Mouse (Mus musculus): ENCODE measurements around the gene Ppp1r18. TPM values are rescaled to one million over a fixed set of nuclear protein-coding genes. Genes with fewer than 3 reads are reported as not detected.
A peak's percentile ranks its signal among the peaks of the same experiment; 100 is the strongest.

The Ppp1r18 gene
- total and polyA plus RNA-seq, 2 experiments from 2014 or later = 22.3 to 29.5 TPM

DNA sequence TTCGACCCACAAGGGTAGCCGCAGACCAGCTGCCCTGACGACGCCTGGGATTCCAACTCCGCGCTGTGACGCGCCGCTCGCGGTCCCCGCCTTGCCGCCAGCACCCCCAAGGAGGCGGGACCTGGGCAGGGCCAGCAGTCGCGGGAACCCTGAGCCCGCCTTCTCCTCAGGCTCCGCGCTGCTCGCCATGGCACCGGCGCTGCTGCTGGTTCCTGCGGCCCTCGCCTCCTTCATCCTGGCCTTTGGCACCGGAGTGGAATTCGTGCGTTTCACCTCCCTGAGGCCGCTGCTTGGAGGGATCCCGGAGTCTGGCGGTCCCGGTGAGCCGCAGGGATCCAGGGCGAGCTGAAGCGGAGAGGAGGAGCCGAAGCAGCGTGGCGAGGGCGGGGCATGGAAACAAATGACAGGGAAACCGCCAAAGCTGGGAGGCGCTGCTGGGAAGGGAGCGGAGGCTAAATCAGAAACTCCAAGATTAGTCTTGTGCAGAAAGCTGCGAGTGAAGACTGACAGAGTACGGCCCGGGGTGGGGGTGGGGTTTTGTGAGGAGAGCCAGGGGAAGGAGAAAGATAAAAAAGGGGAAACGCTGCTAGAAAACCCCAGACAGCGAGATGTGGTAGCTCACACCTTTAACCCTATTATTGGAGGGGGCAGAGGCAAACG lies 4.1 kb upstream of the Ppp1r18 start, which contains the start of gene Nrm:
Nrm (plus strand) TSS at position 121 of the 660 bp plus-strand sequence.
- H3K4me3 ChIP-seq (ENCODE audit: low read depth, low read length) = peak within 1 kb of the TSS; percentile 76
- H3K27me3 ChIP-seq (ENCODE audit: insufficient read depth, low read length) = no peaks in the 10 kb centered on the region
- peak within 1 kb of the TSS; percentile 94 for H3K27ac ChIP-seq (ENCODE audit: low read depth, low read length)
- peak within 1 kb of the TSS; percentile 80 for H3K9ac ChIP-seq
- peaks cover 7% of the 10 kb centered on the region; the same call in 1 of the 2 replicates for H3K36me3 ChIP-seq (ENCODE audit: insufficient read depth)
- ATAC-seq = peak; percentile 95
- H3K9me3 ChIP-seq (ENCODE audit: low read length) = no peaks in the 10 kb centered on the region
- WGBS = 2% methylated on average over 47 of the region's 47 CpGs
- peaks cover 7% of the 10 kb centered on the region; the same call in 1 of the 2 replicates for H3K4me1 ChIP-seq (ENCODE audit: insufficient read depth)
- DNase-seq = peak; percentile 94
- peak within 1 kb of the TSS; percentile 60 for H3K4me2 ChIP-seq (ENCODE audit: low read depth)
- TF ChIP-seq CTCF (IDR thresholded peaks at IDR 0.05; ENCODE audit: low read depth) = peak; percentile 70

DNA sequence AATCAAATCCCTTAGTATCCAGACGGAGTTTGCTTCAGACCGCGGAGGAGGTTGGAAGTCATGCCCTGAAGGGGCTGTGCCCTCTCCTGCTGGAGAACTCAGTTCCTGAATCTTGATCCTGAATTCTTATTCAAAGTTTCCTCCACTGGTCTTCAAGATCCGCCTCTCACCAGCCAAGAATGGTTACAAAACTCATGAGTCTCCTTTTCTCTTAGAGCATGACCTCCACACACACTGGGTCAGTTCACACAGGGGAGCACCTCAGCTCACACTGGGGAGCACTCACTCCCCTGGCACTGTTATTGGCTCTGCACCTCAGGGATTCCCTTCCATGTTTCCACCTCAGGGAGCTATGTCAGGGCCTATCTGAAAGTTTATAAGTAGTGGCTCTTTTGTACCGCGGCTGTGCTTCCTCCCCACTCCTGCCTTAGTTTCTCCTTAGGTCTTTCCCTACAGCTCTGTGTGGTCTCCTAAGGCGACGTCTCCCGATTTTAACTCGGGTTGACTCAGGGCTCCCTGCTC lies 500 bp upstream of the Ppp1r18 start:
- no peak for TF ChIP-seq CTCF (IDR thresholded peaks at IDR 0.05; ENCODE audit: low read depth)
- no peaks in the 10 kb centered on the region for H3K9me3 ChIP-seq (ENCODE audit: low read length)
- H3K4me1 ChIP-seq (ENCODE audit: insufficient read depth) = peaks cover 23% of the 10 kb centered on the region
- ATAC-seq = no peak
- peak overlapping the region; percentile 56 for H3K4me2 ChIP-seq (ENCODE audit: low read depth)
- peak overlapping the region; percentile 83 for H3K27ac ChIP-seq (ENCODE audit: low read depth, low read length)
- DNase-seq = no peak
- no peaks in the 10 kb centered on the region for H3K27me3 ChIP-seq (ENCODE audit: insufficient read depth, low read length)
- H3K9ac ChIP-seq = peak overlapping the region; percentile 61
- WGBS = 25% methylated on average over 10 of the region's 10 CpGs
- H3K36me3 ChIP-seq (ENCODE audit: insufficient read depth) = no peaks in the 10 kb centered on the region
- peak overlapping the region; percentile 70 for H3K4me3 ChIP-seq (ENCODE audit: low read depth, low read length)

DNA sequence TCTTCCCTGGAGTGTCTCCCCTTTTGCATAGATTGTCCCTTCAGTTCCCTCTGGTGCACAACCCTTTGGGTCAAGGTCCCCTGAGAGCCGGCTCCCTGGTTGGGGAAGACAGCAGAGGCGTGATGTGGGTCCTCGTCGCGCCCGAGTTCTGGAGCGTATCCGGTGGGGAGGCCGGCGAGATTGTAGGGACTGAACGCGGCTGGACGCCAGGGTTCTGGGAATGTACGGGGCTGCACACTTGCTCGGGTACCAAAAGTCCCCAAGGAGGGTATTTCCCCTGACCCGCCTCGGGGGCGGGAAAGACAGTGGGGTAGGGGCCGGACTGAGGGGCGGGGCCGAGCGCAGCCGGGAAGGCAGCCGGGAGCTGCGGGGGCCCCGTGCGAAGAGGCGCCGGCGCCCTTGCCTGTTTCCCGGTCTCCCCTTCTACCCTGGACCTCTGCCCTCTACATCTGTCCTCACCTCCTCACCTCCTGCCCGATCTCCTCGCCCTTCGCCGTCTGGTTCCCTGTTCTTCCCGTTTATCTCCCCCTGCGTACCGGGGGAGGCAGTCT lies 963 bp downstream of the Ppp1r18 start:
- peak overlapping the region; percentile 83 for H3K27ac ChIP-seq (ENCODE audit: low read depth, low read length)
- peak overlapping the region; percentile 70 for H3K4me3 ChIP-seq (ENCODE audit: low read depth, low read length)
- ATAC-seq (peak; percentile 32), DNase-seq (no peak)
- no peaks in the 10 kb centered on the region for H3K27me3 ChIP-seq (ENCODE audit: insufficient read depth, low read length)
- H3K4me2 ChIP-seq (ENCODE audit: low read depth) = peak overlapping the region; percentile 56
- no peaks in the 10 kb centered on the region for H3K9me3 ChIP-seq (ENCODE audit: low read length)
- no peaks in the 10 kb centered on the region for H3K36me3 ChIP-seq (ENCODE audit: insufficient read depth)
- WGBS = under 1% methylated on average over 37 of the region's 38 CpGs
- TF ChIP-seq CTCF (IDR thresholded peaks at IDR 0.05; ENCODE audit: low read depth) = no peak
- H3K4me1 ChIP-seq (ENCODE audit: insufficient read depth) = peaks cover 27% of the 10 kb centered on the region
- H3K9ac ChIP-seq = peak overlapping the region; percentile 61

DNA sequence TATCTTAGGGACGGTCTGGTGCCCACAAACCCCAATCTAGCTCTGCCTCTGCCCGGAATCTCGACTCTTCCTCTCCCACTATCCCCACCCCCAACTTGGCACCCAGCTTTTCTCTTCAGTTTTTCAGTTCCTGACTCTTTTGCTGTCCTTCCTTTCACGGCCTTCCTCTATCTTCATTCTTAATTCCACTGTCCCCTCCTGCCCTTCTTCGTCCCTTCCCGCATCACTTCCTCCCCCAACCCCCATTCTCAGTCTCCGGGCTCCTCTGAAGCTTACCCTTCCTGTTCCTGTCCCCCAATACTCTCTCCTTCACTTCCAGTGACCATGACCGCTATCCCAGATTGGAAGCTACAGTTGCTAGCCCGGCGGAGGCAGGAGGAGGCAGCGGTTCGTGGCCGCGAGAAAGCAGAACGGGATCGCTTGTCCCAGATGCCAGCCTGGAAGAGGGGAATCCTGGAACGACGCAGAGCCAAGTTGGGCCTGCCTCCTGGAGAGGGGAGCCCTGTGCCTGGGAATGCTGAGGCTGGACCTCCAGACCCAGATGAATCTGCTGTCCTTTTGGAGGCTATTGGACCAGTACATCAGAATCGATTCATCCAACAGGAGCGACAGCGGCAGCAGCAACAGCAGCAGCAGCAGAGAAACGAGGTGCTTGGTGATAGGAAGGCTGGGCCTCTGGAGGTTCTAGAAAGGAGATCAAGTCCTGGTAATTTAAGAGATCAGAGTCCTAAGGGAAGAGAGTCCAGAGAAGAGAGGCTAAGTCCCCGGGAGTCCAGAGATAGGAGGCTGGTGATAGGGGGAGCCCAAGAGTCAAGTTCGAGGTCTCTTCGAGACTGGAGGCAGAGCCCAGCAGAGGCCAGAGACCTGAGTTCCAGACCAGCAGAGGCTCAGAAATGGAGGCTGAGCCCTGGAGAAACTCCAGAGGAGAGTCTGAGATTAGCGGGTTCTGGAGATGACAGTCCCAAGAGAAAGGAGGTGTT lies 1.8 kb downstream of the Ppp1r18 start:
- Histone ChIP-seq H3K9me3 (ENCODE audit: low read length) (no peaks in the 10 kb centered on the region), H3K4me3 (ENCODE audit: low read depth, low read length) (peak overlapping the region; percentile 70), H3K36me3 (ENCODE audit: insufficient read depth) (no peaks in the 10 kb centered on the region), H3K27me3 (ENCODE audit: insufficient read depth, low read length) (no peaks in the 10 kb centered on the region), H3K4me2 (ENCODE audit: low read depth) (peak overlapping the region; percentile 56), H3K27ac (ENCODE audit: low read depth, low read length) (peak overlapping the region; percentile 83), H3K4me1 (ENCODE audit: insufficient read depth) (peaks cover 24% of the 10 kb centered on the region), H3K9ac (peak overlapping the region; percentile 61)
- WGBS = 8% methylated on average over 26 of the region's 26 CpGs
- DNase-seq = no peak
- no peak for ATAC-seq
- TF ChIP-seq CTCF (IDR thresholded peaks at IDR 0.05; ENCODE audit: low read depth) = 0 out of 2 replicates have a peak, but pooled peaks have one; percentile 1

DNA sequence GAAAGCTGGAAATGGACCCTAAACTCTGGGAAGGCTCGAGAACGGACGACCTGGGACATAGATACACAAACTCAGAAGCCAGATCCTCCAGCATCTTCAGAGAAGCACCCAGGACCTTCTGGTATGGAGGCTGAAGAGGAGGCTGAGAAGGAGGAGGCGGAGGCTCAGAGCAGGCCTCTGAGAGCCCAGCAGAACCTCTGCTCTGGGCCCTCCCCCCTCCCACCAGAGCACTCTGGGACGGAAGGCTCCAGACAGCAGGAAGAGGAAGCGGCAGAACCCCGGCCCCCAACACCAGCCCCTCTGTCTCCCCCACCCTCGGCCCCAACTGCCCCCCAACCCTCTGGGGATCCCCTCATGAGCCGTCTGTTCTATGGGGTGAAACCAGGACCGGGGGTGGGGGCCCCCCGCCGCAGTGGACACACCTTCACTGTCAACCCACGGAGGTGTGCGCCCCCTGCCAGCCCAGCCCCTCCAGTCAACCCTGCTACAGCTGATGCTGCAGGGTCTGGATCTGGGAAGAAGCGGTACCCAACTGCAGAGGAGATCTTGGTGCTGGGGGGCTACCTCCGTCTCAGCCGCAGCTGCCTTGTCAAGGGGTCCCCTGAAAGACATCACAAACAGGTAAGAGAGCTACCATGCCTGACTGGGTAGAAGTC lies 2.9 kb downstream of the Ppp1r18 start:
- DNase-seq = no peak
- Histone ChIP-seq H3K36me3 (ENCODE audit: insufficient read depth) (no peaks in the 10 kb centered on the region), H3K27me3 (ENCODE audit: insufficient read depth, low read length) (no peaks in the 10 kb centered on the region), H3K9ac (peak overlapping the region; percentile 50), H3K9me3 (ENCODE audit: low read length) (no peaks in the 10 kb centered on the region), H3K4me1 (ENCODE audit: insufficient read depth) (peaks cover 24% of the 10 kb centered on the region), H3K27ac (ENCODE audit: low read depth, low read length) (peak overlapping the region; percentile 24), H3K4me2 (ENCODE audit: low read depth) (peak overlapping the region; percentile 56), H3K4me3 (ENCODE audit: low read depth, low read length) (peak overlapping the region; percentile 70)
- peak; percentile 18; the same call in 1 of the 2 replicates for TF ChIP-seq CTCF (IDR thresholded peaks at IDR 0.05; ENCODE audit: low read depth)
- WGBS = 29% methylated on average over 17 of the region's 17 CpGs
- ATAC-seq = no peak

DNA sequence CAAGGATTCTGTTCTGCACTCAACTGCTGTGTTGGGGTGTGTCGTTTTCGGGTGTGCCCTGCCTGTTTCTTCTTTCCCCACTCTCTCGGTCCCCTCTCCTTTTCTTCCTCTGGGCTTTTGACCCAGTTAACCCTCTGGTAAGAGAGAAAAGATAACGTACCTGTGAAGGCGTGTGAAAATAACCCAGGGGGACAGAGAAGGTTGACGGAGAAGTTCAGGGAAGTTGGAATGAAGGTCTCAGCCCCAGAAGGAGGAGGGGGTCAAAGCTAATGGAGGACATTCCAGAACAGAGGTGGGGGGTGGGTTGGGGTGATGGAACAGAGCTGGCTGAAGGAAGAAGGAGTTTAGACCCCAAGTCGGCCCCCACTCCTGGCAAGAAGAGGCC lies 3.6 kb downstream of the Ppp1r18 start:
- no peaks in the 10 kb centered on the region for H3K27me3 ChIP-seq (ENCODE audit: insufficient read depth, low read length)
- TF ChIP-seq CTCF (IDR thresholded peaks at IDR 0.05; ENCODE audit: low read depth) = no peak
- peak overlapping the region; percentile 50 for H3K9ac ChIP-seq
- peak overlapping the region; percentile 56 for H3K4me2 ChIP-seq (ENCODE audit: low read depth)
- H3K9me3 ChIP-seq (ENCODE audit: low read length) = no peaks in the 10 kb centered on the region
- ATAC-seq (no peak), DNase-seq (no peak)
- peak overlapping the region; percentile 54; the same call in 1 of the 2 replicates for H3K27ac ChIP-seq (ENCODE audit: low read depth, low read length)
- peaks cover 24% of the 10 kb centered on the region for H3K4me1 ChIP-seq (ENCODE audit: insufficient read depth)
- WGBS = 3% methylated on average over 7 of the region's 7 CpGs
- peak overlapping the region; percentile 70 for H3K4me3 ChIP-seq (ENCODE audit: low read depth, low read length)
- no peaks in the 10 kb centered on the region for H3K36me3 ChIP-seq (ENCODE audit: insufficient read depth)
